Mouse (Mus musculus): ENCODE measurements around the gene Acads. TPM values are rescaled to one million over a fixed set of nuclear protein-coding genes. Genes with fewer than 3 reads are reported as not detected.
"Not testable (repeated sequence)": the region's sequence is repeated elsewhere in the genome, so short reads cannot be mapped to it uniquely, and the experiment has no call there.

The Acads gene
- total RNA-seq, 2 experiments from 2014 or later, result 6.8 to 9.9 TPM

DNA sequence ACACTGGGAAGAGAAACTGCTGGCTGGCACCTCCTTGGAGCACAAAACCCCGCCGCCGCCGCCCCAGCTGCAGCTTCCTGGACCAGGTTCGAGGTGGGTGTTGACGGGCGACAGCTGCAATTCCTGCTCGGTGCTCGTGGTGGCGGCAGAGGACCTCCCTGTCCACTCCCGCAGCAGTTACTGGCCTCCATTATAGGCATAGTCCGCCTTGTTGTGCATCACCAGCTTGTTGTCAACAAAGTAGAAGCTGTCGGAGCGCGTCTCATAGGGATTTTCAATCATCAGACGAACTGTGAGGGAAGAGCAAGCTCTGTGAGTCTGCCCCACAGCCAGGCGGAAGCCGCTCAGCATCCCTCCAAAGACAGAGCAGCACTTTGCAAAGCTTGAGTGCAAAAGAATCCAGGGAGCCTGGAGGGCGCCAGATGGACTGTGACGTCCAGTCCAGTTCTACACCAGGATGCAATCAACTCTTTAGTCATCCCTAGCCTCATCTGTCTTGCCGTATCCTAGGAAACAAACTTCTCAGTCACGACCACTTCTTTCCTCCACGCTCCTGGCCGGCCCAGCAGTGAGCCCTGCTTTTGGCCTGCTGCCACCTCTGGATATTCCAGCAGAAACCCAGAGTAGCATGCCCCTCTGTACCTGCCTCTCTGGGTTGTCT lies 6.2 kb upstream of the Acads start:
- peak; percentile 89 to 92 for DNase-seq (ENCODE audit: low spot score in 2 of 2)

DNA sequence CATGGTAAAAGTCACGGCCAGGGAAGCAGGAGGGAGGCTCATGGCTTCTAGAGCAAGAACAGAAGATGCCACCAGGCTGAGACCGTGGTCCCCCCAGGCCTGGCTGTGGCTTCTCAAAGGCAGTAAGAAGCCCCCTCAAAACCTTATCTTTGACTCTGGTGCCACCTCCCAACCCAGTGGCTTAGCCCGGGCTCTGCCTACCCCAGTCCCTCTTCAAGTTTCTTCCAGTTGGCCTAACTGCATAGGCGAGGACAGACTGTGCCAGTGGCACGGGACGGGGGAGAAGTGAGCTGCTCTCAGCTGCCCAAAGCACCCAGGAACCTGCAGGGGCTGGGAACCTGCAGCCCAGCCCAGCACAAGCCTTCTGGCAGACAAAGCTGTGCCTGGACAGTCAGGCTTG lies 5.5 kb upstream of the Acads start:
- DNase-seq (ENCODE audit: low spot score in 2 of 2), result no peak

DNA sequence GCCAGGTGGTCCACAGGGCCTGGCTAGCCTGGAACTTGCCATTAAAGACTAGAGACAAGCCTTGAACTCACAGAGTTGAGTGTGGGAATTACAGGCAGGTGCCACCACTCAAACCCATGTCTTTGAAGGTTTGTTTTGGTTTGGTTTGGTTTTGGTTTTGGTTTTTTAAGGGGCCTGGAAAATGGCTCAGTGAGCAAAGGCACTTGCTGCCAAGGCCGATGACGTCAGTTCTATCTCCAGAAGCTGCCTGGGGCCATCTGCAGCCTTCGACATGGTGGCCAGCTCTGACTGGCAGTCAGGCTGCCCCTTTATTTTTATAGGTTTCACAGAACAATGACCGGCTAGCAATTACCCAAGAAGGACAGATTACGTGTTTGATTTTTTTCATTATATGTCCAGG lies 1.8 kb upstream of the Acads start:
- DNase-seq (ENCODE audit: low spot score in 2 of 2), result no peak

DNA sequence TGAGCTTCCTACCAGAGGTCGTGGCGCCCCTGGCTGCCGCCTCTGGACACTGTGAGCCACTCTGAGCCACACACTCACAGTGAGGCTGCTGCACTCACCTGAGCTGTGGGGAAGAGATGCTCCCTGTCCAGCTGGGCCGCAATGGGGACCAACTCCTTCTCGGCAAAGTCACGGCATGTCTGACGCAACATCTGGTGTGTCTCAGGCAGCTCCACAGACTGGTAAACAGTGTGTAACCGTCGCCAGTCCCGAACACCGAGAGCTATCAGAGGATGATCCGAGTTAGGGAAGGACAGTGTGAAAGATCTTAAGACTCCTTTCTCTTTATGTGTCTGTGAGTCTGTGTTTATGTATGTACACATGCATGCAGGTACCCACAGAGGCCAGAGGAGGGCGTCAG lies 1.7 kb downstream of the Acads start:
- DNase-seq (ENCODE audit: low spot score in 2 of 2), result no peak

GRCm38 (mm10) chr5:115116426-115116825 lies 2.7 kb downstream of the Acads start:
- no peak for DNase-seq (ENCODE audit: low spot score in 2 of 2)

DNA sequence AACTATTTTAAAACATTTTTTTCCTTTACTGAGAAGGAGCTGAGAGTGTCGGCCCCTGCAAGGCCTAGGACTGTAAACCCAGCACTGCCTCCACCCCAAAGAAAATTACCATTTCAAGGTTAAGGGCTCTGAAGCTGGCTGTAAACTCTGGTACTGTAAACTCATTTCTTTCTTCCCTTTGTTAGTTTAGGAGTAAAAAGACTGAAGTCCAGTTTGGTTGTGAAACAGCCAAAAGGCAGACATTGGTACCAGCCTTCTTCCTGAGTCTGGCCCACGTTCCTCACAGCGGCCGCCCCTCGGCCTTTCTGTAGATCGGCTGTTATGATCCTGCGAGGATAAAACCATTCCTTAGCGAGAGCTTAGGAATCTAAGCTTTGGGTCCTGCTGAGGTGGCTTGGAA lies 4.6 kb downstream of the Acads start:
- no peak for DNase-seq (ENCODE audit: low spot score in 2 of 2)

DNA sequence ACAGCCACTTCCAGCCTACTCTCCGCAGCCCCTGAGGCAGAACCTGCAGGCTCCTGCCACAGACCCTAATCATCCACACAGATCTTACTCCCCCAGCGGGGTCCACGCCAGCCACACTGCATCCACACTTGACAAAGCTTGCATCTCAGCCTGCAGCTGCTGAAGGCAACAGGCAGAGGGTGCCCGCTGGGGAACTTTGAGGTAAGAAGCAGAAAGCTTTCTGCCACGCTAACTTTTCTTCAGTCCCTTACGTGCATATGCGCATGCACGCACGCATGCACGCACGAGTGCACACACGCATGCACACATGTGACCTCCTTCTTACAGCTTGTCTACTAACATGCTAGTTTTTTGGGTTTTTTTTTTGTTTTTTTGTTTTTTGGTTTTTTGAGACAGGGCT lies 5.9 kb downstream of the Acads start:
- DNase-seq (ENCODE audit: low spot score in 2 of 2), result no peak

- DNase-seq (ENCODE audit: low spot score in 2 of 2), result no peak
These were observed 8.0 kb downstream of the Acads start for GRCm38 (mm10) chr5:115111156-115111555.

GRCm38 (mm10) chr5:115103253-115103652 lies 15.9 kb downstream of the Acads start:
- DNase-seq (ENCODE audit: low spot score in 2 of 2), result not testable (repeated sequence)

DNA sequence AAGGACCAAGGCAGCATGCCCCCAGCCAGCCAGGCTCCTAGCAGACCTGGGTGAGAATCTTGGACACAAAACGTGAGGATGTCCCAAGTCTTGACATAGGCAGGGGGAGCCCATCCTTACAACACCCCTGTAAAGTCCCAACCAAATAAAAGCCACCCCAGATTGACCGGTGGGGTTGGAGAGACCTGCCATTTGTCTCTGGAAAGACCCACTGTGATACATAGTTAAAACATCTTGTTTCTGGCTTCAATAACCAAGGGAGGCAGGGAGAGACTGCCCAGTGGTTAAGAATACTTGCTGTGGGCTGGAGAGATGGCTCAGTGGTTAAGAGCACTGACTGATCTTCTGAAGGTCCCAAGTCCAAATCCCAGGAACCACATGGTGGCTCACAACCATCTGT lies 16.9 kb downstream of the Acads start:
- DNase-seq (ENCODE audit: low spot score in 2 of 2), result no peak

DNA sequence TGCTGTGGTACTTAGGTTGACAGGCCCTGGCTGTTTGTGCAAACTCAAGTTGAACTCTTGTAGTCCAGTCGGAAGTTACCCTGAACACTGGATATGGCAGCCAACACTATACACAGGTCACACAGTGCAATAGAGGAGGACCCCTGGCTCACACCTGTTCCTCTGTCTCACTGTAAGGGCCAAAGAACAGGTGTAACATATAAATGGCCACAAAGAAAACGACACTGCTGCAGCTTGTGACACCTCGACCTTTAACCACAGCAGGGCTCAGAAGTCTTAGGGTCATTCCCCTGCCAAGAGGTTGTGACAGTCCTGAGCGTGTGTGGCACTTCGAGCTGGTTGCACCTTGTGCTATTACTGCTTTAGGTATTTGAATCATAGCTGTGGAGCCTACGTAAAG lies 18.7 kb downstream of the Acads start:
- DNase-seq (ENCODE audit: low spot score in 2 of 2), result no peak

- no peak for DNase-seq (ENCODE audit: low spot score in 2 of 2)
These were observed 19.2 kb downstream of the Acads start for GRCm38 (mm10) chr5:115099991-115100390.

- DNase-seq (ENCODE audit: low spot score in 2 of 2), result no peak
These were observed 19.6 kb downstream of the Acads start for GRCm38 (mm10) chr5:115099530-115099929.

DNA sequence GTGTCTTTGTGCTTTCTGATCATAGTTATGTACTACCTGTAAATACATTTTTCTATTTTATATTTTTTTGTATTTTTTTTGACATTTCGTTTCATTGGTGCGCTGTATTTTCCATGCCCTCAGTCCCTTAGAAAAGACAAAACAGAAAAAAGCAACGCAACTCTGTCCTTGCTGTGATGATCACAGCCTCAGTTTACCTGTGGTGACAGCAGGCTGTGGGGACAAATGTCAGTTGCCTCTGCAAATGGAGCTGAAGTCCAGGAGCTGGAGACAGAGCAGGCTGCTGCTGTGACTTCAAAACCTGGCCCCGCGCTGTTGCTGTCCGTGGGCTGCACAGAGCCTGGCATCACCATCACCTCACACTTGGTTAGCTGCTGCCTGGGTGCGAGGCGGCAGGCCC lies 21.0 kb downstream of the Acads start, which contains the start of gene Gm10401:
Gene Gm10401, minus strand, starts transcription at position 101 of the 400 bp plus-strand sequence.
- no peak for DNase-seq (ENCODE audit: low spot score in 2 of 2)

GRCm38 (mm10) chr5:115091776-115092175 lies 27.4 kb downstream of the Acads start:
- no peak for DNase-seq (ENCODE audit: low spot score in 2 of 2)

DNA sequence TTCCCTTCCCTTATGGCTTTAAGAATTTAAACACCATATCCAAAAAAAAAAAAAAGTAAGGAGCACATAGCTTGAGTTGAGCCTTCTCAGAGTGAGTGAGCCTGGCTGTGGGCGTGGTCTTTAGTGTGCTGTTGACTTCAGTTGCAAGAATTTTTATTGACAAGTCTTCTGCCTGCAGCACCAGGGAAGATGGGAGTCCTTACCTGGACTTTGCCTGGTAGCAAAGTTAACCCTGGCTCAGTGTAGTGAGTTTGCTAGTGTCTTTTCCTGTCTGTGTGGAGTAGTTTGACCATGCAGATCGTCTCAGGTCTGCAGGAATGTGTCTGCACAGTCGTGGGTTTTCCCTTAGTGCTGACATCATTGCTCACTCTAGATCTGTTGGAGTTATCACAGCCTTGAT lies 28.1 kb downstream of the Acads start:
- no peak for DNase-seq (ENCODE audit: low spot score in 2 of 2)

DNA sequence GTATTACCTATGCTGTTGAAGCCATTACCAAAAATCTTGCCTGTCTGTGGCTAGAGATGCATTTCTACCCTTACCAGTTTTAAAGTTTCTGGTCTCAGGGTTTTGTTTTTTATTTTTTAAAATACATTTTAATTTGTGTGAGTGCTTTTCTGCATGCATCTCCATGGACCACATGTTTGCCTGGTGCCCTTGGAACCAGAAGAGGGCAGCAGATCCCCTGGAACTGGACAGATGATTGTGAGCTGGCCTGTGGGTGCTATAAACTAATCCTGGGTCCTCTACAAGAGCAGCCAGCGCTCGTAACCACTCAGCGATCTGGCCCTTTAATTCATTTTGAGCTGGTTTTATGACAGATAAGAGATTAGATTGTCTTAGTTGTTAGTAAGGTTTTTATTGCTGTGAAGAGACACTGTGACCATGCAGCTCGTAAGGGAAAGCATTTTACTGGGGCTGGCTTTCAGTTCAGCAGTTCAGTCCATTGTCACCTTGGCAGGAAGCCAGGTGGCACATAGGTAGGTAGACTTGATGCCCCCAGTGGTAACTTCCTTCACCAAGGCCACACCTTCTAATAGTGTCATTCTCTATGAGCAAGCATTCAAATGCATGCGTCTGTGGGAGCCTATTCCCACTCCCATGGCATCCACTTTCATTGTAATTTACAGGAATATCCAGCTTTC lies 29.4 kb downstream of the Acads start:
- DNase-seq (ENCODE audit: low spot score in 2 of 2), result no peak

GRCm38 (mm10) chr5:115085675-115086074 lies 33.5 kb downstream of the Acads start:
- DNase-seq (ENCODE audit: low spot score in 2 of 2), result no peak

DNA sequence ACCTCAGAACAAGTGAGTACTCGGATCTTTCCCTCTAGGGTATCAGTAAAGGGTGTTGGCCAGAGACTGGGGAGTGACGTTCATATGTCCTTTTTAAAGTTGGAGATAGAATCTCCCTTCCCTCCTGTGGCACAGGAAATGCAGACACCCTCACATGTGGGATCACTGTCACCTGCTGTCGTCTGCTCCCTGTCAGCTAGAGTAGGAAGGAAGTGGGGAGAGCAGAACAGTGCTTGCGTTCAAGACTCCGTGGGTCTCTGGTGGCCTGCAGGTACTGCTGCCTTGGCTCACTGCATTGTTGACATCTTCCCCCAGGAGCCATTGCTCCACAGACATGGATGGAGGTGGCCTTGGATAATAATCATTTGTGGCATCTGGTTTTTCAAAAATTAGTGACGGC lies 35.7 kb downstream of the Acads start:
- DNase-seq (ENCODE audit: low spot score in 2 of 2), result no peak

DNA sequence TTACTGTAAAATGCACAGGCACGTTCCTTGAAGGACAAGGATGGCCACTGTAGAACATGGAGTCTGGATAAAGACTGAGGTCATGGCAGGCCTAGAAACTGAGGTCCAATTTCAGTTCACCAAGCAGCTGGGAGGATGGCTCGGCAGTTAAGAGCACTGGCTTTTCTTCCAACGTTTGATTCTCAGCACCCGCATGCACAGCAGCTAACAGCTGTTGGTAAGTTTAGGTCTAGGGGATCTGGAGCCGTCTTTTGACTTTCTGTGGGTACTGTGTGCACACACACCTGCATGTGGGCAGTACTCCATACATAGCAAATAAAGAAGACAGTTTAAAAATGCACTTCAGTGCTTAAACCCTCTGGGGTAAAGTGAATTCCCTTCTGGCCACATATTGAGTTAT lies 37.5 kb downstream of the Acads start:
- no peak for DNase-seq (ENCODE audit: low spot score in 2 of 2)

GRCm38 (mm10) chr5:115076144-115076901 lies 42.8 kb downstream of the Acads start:
- peak; percentile 77 to 80 for DNase-seq (ENCODE audit: low spot score in 2 of 2)

DNA sequence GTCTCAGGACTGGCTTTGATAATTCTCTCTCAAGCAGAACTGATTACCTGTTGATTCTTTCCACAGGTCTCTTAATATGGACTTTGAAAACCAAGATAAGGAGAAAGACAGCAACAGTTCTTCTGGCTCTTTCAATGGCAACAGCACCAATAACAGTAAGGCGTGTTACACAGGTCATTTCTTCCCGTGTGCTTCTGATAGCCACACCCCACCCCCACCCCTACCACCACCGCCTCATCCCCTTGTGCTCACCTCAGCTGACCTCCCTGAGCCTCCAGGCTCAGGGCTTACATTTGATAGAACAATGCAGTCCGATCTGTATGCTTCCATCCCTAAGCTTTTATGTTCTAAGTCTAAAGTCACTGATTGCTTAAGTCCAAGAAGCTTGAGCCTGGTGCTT lies 44.4 kb downstream of the Acads start:
- DNase-seq (ENCODE audit: low spot score in 2 of 2), result no peak
